In the genomic region with DNA sequence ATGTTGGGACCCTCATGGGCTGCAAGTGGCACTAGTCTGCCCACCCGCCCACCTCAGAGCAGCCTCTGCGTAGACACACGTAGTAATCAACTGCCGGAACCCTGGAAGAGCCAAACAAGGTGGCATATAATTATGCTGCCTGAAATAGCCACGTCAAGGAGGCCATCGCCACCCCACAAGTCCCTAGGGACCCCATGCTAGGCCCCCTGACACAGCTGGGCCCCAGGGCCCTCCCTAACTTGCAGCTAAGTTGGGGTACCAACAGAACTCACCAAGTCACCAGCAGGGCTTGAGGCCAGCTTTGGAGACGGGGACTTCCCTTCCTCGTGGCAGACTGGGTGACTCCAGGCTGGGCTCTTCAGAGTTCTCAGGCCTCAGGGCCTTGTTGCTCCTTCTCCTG, we compare ENCODE assay signal across 15 mouse cellular contexts. TPM values are rescaled to one million over a fixed set of nuclear protein-coding genes. Genes with fewer than 3 reads are reported as not detected.
"Had no signal": no experiment of that assay in that cellular context is flagged by ENCODE, and none has a peak within 500 bp of the region (broad histone marks: within the 10 kb centered on the region; RNA-seq: fewer than 3 reads in every experiment).

No protein-coding gene starts in this region.

- H3K27me3 ChIP-seq: kidney, embryonic 15.5 days; liver, embryonic 15.5 days; neural tube, embryonic 13.5 days had no signal

- H3K4me1 ChIP-seq: liver, embryonic 15.5 days had no signal

- DNase-seq: lung, embryonic 14.5 days; lung, postnatal 10 days; lung, postnatal 4 days; retina, postnatal 1 day; right cerebral cortex, postnatal 4 days; thymus, postnatal 4 days had no signal

- H3K4me3 ChIP-seq: kidney, embryonic 15.5 days; limb, embryonic 13.5 days; liver, embryonic 15.5 days; neural tube, embryonic 13.5 days had no signal

- H3K36me3 ChIP-seq: kidney, embryonic 15.5 days; limb, embryonic 13.5 days; liver, embryonic 15.5 days; neural tube, embryonic 13.5 days had no signal

- H3K27ac ChIP-seq: kidney, embryonic 15.5 days; limb, embryonic 13.5 days; liver, embryonic 15.5 days; neural tube, embryonic 13.5 days; stomach, postnatal 0 days had no signal

- H3K9ac ChIP-seq: kidney, embryonic 15.5 days; limb, embryonic 13.5 days; liver, embryonic 15.5 days; lung, embryonic 14.5 days; neural tube, embryonic 13.5 days had no signal

- H3K4me2 ChIP-seq: kidney, embryonic 15.5 days; limb, embryonic 13.5 days; liver, embryonic 15.5 days; lung, embryonic 14.5 days; midbrain, embryonic 11.5 days; neural tube, embryonic 13.5 days had no signal

- H3K9me3 ChIP-seq: kidney, embryonic 15.5 days; limb, embryonic 13.5 days; liver, embryonic 15.5 days; neural tube, embryonic 13.5 days had no signal

- ATAC-seq: midbrain, embryonic 16.5 days had no signal

RNA-seq across cellular contexts. Expression of a gene that starts 48.2 kb away (rescaled TPM):
- total RNA-seq: megakaryocyte, adult 5-6 weeks had no signal
- polyA plus RNA-seq: liver, adult 2 months had no signal
